Mouse (Mus musculus) liver, embryonic 11.5 days (tissue): Measurements from ENCODE around the gene Fam81a. TPM values are rescaled to one million over a fixed set of nuclear protein-coding genes. Genes with fewer than 3 reads are reported as not detected.

Experiments
- ATAC-seq: fragments of 200-750 bp; cut with Nextera tagmentation; replicated peaks from 2 replicates; pipeline ENCODE4 v1.8.0; 2017; ENCODE audit warnings: moderate number of reproducible peaks, mild to moderate bottlenecking, moderate TSS enrichment, moderate library complexity; ENCODE audit not compliant: low FRiP score
- DNase-seq: peaks from one replicate; pipeline ENCODE4 v3.0.0-alpha.2; 2017; ENCODE audit warnings: low spot score
- H3K27ac ChIP-seq: fragments of 300-500 bp; sonication (generic); 2 replicates; pipeline ENCODE4 v1.5.1; 2014; ENCODE audit warnings: mild to moderate bottlenecking, low read depth, low read length, control low read depth
- H3K27me3 ChIP-seq: fragments of 300-500 bp; sonication (generic); replicated peaks from 2 replicates; pipeline ENCODE4 v1.6.1; 2014; ENCODE audit warnings: low read length, mixed read lengths; ENCODE audit not compliant: control insufficient read depth, insufficient read depth
- H3K36me3 ChIP-seq: fragments of 300-500 bp; sonication (generic); 2 replicates; pipeline ENCODE4 v1.6.1; 2014; ENCODE audit warnings: mild to moderate bottlenecking, low read length, moderate library complexity, mixed read lengths; ENCODE audit not compliant: control insufficient read depth, insufficient read depth
- H3K4me1 ChIP-seq: fragments of 300-500 bp; sonication (generic); replicated peaks from 2 replicates; pipeline ENCODE4 v1.6.1; 2014; ENCODE audit warnings: low read length, mixed read lengths; ENCODE audit not compliant: control insufficient read depth, insufficient read depth
- H3K4me2 ChIP-seq: fragments of 300-500 bp; sonication (generic); 2 replicates; pipeline ENCODE4 v1.6.1; 2014; ENCODE audit warnings: mild to moderate bottlenecking, control low read depth, moderate library complexity
- H3K4me3 ChIP-seq: fragments of 300-500 bp; sonication (generic); 2 replicates; pipeline ENCODE4 v1.5.1; 2014; ENCODE audit warnings: low read depth, low read length, control low read depth
- H3K9ac ChIP-seq: fragments of 300-500 bp; sonication (generic); 2 replicates; pipeline ENCODE4 v1.6.1; 2014; ENCODE audit warnings: low read depth, low read length, control low read depth
- H3K9me3 ChIP-seq: fragments of 300-500 bp; sonication (generic); 2 replicates; pipeline ENCODE4 v1.6.1; 2016; ENCODE audit warnings: low read length, inconsistent platforms, mixed read lengths; ENCODE audit not compliant: control insufficient read depth
- WGBS: fragments of 180-500 bp; shearing (Covaris S2); extraction: QIAGEN DNeasy Blood & Tissue Kit; methylation state at CpG from one replicate; pipeline ENCODE4 v1.1.7; 2014; 5-methylcytosine and 5-hydroxymethylcytosine counted together
- polyA plus RNA-seq: library from polyadenylated mRNA; unstranded; fragments of >200 nt; fragmentation: Nextera tagmentation; extraction: Ambion mirVana; gene quantifications from 2 replicates; pipeline ENCODE4 v1.2.1, GENCODE M21; 2014

Gene Fam81a
- polyA plus RNA-seq, 1 experiment from 2014 or later = 1.6 TPM

DNA sequence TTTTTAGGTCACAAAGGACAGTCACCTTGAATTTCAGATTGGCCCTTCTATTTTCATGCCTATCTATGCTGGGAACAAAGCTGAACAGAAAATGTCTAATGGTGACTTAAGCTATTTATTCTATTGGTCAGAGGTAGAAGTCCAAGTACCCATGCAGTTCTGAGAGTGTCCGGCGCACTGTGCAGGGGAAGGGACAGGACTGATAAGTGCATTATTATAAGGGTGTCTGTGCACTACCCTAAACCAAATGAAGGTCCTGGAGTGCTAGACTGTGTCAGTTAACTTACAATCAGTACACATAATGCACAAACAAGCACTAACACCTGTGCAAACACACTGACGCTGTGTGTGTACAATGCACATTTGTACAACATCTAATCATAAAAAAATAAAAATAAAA is 74.9 kb downstream of the Fam81a start:
- Histone ChIP-seq H3K27ac (no peak overlapping the region), H3K36me3 (no peaks in the 10 kb centered on the region), H3K4me1 (no peaks in the 10 kb centered on the region), H3K27me3 (no peaks in the 10 kb centered on the region), H3K9me3 (no peaks in the 10 kb centered on the region), H3K9ac (no peak overlapping the region), H3K4me3 (no peak overlapping the region), H3K4me2 (no peak overlapping the region)
- no peak for ATAC-seq
- DNase-seq = no peak
- WGBS = 80% methylated on average over 3 of the region's 3 CpGs

DNA sequence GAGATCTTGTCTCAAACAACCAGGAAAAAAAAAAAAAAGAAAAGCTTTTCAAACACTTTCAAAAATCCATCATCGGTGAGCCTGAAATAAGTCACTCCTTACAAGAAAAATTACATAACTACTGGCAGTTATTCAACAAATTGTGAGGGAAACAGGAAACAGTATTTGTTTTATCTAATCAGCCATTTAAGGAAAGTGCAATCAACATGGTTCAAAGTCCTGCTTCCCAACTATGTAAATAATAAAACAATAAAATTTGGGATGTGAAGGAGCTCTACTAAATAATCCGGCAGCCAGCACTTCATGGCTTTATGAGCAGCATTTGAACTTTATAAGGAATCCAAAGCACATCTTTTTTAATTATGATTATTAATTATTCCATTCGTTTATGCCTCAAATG is 80.3 kb downstream of the Fam81a start:
- ATAC-seq (no peak), DNase-seq (no peak)
- Histone ChIP-seq H3K4me2 (no peak overlapping the region), H3K4me1 (no peaks in the 10 kb centered on the region), H3K36me3 (no peaks in the 10 kb centered on the region), H3K4me3 (no peak overlapping the region), H3K9ac (no peak overlapping the region), H3K9me3 (no peaks in the 10 kb centered on the region), H3K27me3 (no peaks in the 10 kb centered on the region), H3K27ac (no peak overlapping the region)
- WGBS = 78% methylated on average over 3 of the region's 3 CpGs

DNA sequence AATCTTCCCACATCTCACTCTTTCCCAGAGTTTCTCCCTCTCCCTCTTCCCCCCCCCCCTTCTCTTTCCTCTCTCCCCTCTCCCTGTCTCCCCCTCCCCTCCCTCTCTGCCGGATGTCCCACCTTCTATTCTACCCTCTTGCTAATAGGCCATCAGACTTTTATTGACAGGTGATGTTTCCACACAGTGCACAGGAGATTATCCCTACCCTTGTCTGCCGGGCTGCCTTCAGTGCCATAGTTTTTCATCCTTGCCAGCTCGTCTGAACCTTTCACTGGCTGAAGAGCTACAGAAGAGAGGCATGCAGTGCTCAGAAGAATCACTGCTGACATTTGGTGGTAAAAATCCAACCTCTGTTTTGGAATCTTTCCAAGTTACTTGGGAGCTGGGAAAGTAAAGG is 88.9 kb downstream of the Fam81a start:
- no peaks in the 10 kb centered on the region for H3K36me3 ChIP-seq
- H3K9me3 ChIP-seq = no peaks in the 10 kb centered on the region
- no peaks in the 10 kb centered on the region for H3K4me1 ChIP-seq
- H3K9ac ChIP-seq = no peak overlapping the region
- no peak overlapping the region for H3K4me2 ChIP-seq
- no peaks in the 10 kb centered on the region for H3K27me3 ChIP-seq
- H3K4me3 ChIP-seq = no peak overlapping the region
- DNase-seq (no peak), ATAC-seq (no peak)
- H3K27ac ChIP-seq = no peak overlapping the region
- WGBS = 44% methylated on average over 3 of the region's 3 CpGs

DNA sequence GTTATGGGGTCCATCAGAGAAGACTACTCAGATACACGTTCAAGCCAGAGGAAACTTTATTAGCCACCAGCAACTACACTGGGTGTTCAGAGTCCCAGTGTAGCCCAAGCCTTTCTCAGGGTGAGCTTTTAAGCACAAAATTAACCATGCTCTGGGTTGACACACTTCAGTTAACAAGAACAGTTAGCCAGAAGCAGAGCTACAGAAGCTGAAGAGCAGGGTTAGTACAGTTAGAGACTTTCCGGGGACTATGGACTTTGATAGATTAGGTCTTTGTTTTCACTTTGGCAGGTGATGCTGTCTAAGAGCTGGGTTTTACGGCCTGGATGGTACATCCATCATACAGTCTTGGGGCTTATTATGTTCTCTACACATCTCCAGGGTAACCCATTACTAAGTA is 89.6 kb downstream of the Fam81a start:
- no peak overlapping the region for H3K4me2 ChIP-seq
- H3K9me3 ChIP-seq = no peaks in the 10 kb centered on the region
- H3K36me3 ChIP-seq = no peaks in the 10 kb centered on the region
- no peak overlapping the region for H3K27ac ChIP-seq
- DNase-seq (no peak), ATAC-seq (no peak)
- H3K4me3 ChIP-seq = no peak overlapping the region
- no peaks in the 10 kb centered on the region for H3K27me3 ChIP-seq
- WGBS = 77% methylated on average over 3 of the region's 3 CpGs
- H3K9ac ChIP-seq = no peak overlapping the region
- H3K4me1 ChIP-seq = no peaks in the 10 kb centered on the region

DNA sequence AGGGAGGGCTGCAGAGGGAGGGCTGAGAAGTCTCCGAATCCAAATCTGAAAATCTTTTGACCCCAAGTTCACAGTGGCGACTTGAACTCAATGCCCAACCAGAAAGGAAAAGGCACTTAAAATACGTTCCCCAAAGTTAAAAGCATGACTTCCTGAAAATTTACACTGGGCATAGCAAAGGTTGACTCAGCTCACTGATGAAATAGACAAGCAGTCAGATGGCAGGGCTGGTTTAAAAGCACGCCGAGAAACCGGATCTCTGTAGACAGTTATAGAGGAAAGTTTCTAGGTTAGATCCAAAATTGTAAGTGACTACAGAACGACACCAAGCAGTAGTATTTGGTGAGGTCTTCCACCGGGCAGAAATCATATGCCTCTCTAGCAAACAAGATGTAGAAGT is 92.5 kb downstream of the Fam81a start:
- H3K9ac ChIP-seq = no peak overlapping the region
- H3K9me3 ChIP-seq = no peaks in the 10 kb centered on the region
- H3K27me3 ChIP-seq = no peaks in the 10 kb centered on the region
- no peak overlapping the region for H3K4me2 ChIP-seq
- no peak overlapping the region for H3K4me3 ChIP-seq
- DNase-seq = no peak
- no peak overlapping the region for H3K27ac ChIP-seq
- H3K36me3 ChIP-seq = no peaks in the 10 kb centered on the region
- WGBS = 40% methylated on average over 8 of the region's 8 CpGs
- no peak for ATAC-seq
- peaks cover 19% of the 10 kb centered on the region for H3K4me1 ChIP-seq

DNA sequence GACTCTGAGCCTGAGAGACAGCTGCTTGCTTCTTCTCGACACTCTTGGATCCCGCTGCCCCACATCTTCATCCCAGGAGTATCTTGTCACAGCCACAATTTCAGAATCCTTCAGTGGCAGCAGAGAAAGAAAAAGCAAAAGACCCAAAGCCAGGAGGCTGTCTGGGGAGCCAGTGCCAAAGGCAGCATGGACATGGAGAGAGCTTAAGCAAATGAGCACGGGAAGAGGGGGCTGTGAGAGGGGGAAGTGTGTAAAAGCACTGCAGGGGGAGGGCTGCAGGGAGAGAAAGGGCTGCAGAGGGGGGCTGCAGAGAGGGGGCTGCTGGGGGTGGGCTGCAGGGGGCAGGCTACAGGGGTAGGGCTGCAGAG is 93.0 kb downstream of the Fam81a start:
- Histone ChIP-seq H3K4me1 (peaks cover 23% of the 10 kb centered on the region), H3K9ac (no peak overlapping the region), H3K9me3 (no peaks in the 10 kb centered on the region), H3K27ac (no peak overlapping the region), H3K36me3 (no peaks in the 10 kb centered on the region), H3K4me3 (no peak overlapping the region), H3K27me3 (no peaks in the 10 kb centered on the region), H3K4me2 (no peak overlapping the region)
- no peak for ATAC-seq
- DNase-seq = no peak
- 43% methylated on average over 3 of the region's 3 CpGs for WGBS

DNA sequence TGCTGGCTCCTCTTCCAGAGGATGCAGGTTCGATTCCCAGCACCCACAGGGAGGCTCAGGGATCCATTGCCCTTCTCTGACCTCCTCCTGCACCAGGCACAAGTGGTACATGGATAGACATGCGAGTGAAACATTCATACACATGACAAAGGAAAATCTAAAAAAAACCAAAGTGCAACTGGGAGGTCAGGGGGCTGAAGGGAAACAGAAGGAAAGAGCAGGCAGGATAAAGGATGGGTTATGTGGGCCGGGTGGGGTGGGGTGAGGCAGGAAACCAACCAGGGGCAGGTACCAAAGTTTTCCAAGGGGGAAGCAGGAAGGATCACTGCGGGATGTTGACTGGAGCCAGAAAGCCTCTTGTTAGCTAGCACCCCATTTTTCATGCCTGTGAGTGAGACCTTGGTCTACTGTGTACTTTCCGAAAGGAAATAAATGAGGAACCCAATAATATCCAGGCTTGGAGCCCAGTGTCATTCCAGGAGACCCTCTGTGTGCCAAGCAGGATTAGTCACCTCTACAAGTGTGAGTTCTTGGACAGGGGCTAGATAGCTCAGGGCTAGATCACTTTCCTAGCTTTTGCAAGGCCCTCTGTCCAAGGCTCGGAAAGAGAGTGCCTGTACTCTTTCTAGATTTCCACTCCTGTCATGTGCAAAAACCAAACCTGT is 93.5 kb downstream of the Fam81a start:
- no peaks in the 10 kb centered on the region for H3K9me3 ChIP-seq
- ATAC-seq (no peak), DNase-seq (no peak)
- no peaks in the 10 kb centered on the region for H3K27me3 ChIP-seq
- H3K4me2 ChIP-seq = no peak overlapping the region
- H3K4me1 ChIP-seq = peaks cover 26% of the 10 kb centered on the region
- no peak overlapping the region for H3K4me3 ChIP-seq
- no peak overlapping the region for H3K27ac ChIP-seq
- H3K36me3 ChIP-seq = no peaks in the 10 kb centered on the region
- WGBS = 53% methylated on average over 6 of the region's 6 CpGs
- no peak overlapping the region for H3K9ac ChIP-seq

DNA sequence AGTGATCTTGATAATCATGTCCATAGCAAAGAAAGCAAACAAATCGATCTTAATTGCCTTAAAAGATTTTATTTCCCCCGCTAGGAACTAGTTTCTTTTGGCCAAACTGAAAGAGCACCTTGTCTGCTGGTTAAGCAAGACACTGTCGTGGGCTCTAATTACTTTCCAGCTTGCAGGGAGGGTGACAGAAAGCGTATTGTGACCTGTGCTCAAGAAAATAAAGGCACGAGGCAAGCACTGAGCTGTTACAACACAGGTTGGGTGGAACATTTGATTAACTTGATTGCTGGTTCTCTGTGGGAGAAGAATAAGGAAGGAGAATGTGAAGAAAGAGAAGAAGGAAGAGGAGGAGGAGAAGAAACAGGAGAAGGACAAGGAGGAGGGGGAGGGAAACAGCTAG is 94.1 kb downstream of the Fam81a start:
- H3K27ac ChIP-seq = no peak overlapping the region
- ATAC-seq (no peak), DNase-seq (no peak)
- H3K4me2 ChIP-seq = no peak overlapping the region
- H3K4me1 ChIP-seq = peaks cover 28% of the 10 kb centered on the region
- no peak overlapping the region for H3K9ac ChIP-seq
- H3K27me3 ChIP-seq = no peaks in the 10 kb centered on the region
- 61% methylated on average over 5 of the region's 5 CpGs for whole genome bisulfite sequencing
- H3K36me3 ChIP-seq = no peaks in the 10 kb centered on the region
- H3K9me3 ChIP-seq = no peaks in the 10 kb centered on the region
- no peak overlapping the region for H3K4me3 ChIP-seq

DNA sequence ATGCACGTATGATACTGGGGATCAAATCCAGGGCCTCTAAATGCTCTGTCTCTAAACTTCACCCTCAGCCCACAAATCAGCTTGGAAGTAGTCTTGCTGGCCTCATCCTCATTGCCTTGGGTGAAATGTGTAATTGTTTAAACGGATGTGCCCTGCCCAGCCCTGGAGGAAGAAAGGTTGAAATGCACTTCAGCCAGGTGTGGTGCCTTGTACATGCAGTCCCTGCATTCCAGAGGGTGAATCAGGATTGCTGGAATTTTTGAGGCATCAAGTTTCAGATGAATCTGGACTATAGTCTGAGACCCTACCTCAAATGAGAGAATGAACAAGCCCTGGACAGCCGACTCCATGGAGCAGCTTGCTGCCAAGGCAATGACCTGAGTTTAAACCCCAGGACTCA is 94.5 kb downstream of the Fam81a start:
- Histone ChIP-seq H3K9ac (no peak overlapping the region), H3K27me3 (no peaks in the 10 kb centered on the region), H3K4me3 (no peak overlapping the region), H3K4me2 (no peak overlapping the region), H3K9me3 (no peaks in the 10 kb centered on the region), H3K27ac (no peak overlapping the region), H3K36me3 (no peaks in the 10 kb centered on the region), H3K4me1 (peaks cover 28% of the 10 kb centered on the region)
- no peak for DNase-seq
- no peak for ATAC-seq
- WGBS = 62% methylated on average over 3 of the region's 3 CpGs
